In the genomic region with DNA sequence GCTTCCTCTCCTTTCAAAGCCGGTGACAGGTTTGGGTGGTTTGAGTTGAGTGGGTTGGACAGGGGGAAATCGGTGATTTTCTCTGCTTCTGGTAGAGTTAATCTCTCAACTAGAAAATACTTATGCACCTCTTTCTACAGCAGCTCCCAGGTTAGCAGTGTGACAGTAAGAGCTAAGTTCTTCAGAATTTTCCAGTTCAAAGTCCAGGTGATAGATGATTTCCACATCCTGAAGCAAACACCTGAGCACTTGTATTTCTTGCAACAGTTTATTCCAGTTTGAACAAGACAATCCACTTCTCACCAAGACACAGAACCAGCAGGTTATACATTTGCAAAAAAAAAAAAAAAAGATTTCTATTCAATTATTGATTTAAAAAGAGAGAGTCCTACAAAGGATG, we compare ENCODE assay signal across 28 mouse cellular contexts.
"Had no signal": no experiment of that assay in that cellular context is flagged by ENCODE, and none has a peak within 500 bp of the region (broad histone marks: within the 10 kb centered on the region; RNA-seq: fewer than 3 reads in every experiment).

No protein-coding gene starts in this region.

- ATAC-seq: forebrain, embryonic 13.5 days; forebrain, embryonic 14.5 days; forebrain, embryonic 15.5 days; forebrain, embryonic 16.5 days; forebrain, postnatal 0 days had no signal

- H3K36me3 ChIP-seq: embryonic facial prominence, embryonic 10.5 days; embryonic facial prominence, embryonic 12.5 days; embryonic facial prominence, embryonic 13.5 days; embryonic facial prominence, embryonic 15.5 days; forebrain, embryonic 10.5 days; forebrain, embryonic 12.5 days; forebrain, embryonic 15.5 days had no signal

- H3K4me3 ChIP-seq: embryonic facial prominence, embryonic 10.5 days; embryonic facial prominence, embryonic 12.5 days; embryonic facial prominence, embryonic 13.5 days; embryonic facial prominence, embryonic 15.5 days; erythroblast, embryonic 14.5 days; forebrain, embryonic 10.5 days; forebrain, embryonic 12.5 days; forebrain, embryonic 13.5 days; forebrain, embryonic 15.5 days; gastrocnemius, adult 2 months had no signal

- H3K27ac ChIP-seq: embryonic facial prominence, embryonic 10.5 days; embryonic facial prominence, embryonic 12.5 days; embryonic facial prominence, embryonic 13.5 days; embryonic facial prominence, embryonic 15.5 days; forebrain, embryonic 10.5 days; forebrain, embryonic 12.5 days; forebrain, embryonic 13.5 days; forebrain, embryonic 15.5 days; gastrocnemius, adult 2 months had no signal

- H3K9me3 ChIP-seq: embryonic facial prominence, embryonic 10.5 days; embryonic facial prominence, embryonic 12.5 days; embryonic facial prominence, embryonic 13.5 days; embryonic facial prominence, embryonic 15.5 days; forebrain, embryonic 10.5 days; forebrain, embryonic 12.5 days; forebrain, embryonic 13.5 days; forebrain, embryonic 15.5 days had no signal

- H3K4me1 ChIP-seq: embryonic facial prominence, embryonic 13.5 days; embryonic facial prominence, embryonic 15.5 days; forebrain, embryonic 10.5 days; forebrain, embryonic 12.5 days; forebrain, embryonic 13.5 days; forebrain, embryonic 15.5 days had no signal

- DNase-seq: cerebellum, adult 18-20 months; cerebellum, adult 2 months; cerebellum, adult 8-10 months; cerebellum, adult 9-10 months; cerebellum, adult 9-11 months; cerebellum, postnatal 10 days; cerebellum, postnatal 14 days; cerebellum, postnatal 25 days; cerebellum, postnatal 36 days; embryo, embryonic 11 days; forebrain, postnatal 0 days; gastrocnemius, adult 2 months; gastrocnemius, postnatal 10 days; gastrocnemius, postnatal 14 days; gastrocnemius, postnatal 25 days; gastrocnemius, postnatal 36 days; heart, adult 18-20 months had no signal

- H3K4me2 ChIP-seq: embryonic facial prominence, embryonic 12.5 days; embryonic facial prominence, embryonic 13.5 days; embryonic facial prominence, embryonic 15.5 days; forebrain, embryonic 12.5 days; forebrain, embryonic 13.5 days; forebrain, embryonic 15.5 days had no signal

- H3K27me3 ChIP-seq: embryonic facial prominence, embryonic 12.5 days; embryonic facial prominence, embryonic 15.5 days; forebrain, embryonic 12.5 days; forebrain, embryonic 13.5 days; forebrain, embryonic 15.5 days had no signal

- H3K9ac ChIP-seq: embryonic facial prominence, embryonic 12.5 days; embryonic facial prominence, embryonic 13.5 days; embryonic facial prominence, embryonic 15.5 days; forebrain, embryonic 12.5 days; forebrain, embryonic 13.5 days; forebrain, embryonic 15.5 days; forebrain, postnatal 0 days had no signal
